Mouse (Mus musculus) E14TG2a.4 (cell line): ENCODE data around the gene Syt6.

ENCODE experiments used
- CTCF ChIP-seq: conservative IDR thresholded peaks from 2 replicates; pipeline ENCODE4 v1.5.1; 2014; ENCODE audit warnings: low read length
- NANOG ChIP-seq: IDR thresholded peaks from 2 replicates; pipeline ENCODE4 v1.6.1; 2014; ENCODE audit warnings: borderline replicate concordance, low read length, mixed read lengths
- POU5F1 ChIP-seq: IDR thresholded peaks from 2 replicates; pipeline ENCODE4 v1.6.1; 2014; ENCODE audit warnings: low read length, borderline replicate concordance

DNA sequence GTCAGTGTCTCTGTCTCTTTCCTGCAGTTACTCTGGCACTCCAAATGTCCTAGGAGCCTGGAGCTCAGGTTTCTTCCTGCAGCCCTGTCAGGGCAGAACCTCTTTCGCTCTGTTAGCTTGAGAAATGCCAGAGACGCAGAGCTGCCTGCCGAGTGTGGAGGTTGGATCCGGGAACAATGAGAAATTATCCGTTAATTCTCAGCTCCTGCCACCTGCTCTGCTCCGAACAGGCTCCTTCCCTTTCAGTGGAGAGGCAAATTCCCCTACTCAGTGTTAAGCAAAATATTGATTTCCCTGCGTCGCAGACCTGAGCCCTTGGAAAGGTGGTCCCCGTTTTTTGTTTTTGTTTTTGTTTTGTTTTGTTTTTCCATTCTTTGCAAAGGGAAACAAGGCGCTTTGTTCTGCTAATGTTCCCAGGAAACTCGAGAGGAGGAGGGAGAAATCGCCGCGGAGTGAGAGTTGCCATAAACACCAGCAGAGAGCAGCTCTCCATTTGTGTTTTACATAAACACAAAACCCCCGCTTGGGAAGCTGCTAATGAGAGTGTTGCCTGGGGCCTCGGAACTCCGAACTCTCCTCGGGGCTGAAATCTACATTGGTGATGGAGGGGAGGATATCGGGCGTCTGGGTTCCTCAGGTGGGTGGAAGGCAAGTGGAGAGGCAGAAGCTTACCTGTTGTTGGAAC, 1.8 kb upstream of the Syt6 start:
- TF ChIP-seq CTCF, result no peak
- TF ChIP-seq POU5F1, result no peak
- TF ChIP-seq NANOG, result no peak
